Mouse (Mus musculus): ENCODE measurements at regions not wholly inside any gene's neighbourhood (a gene's known extent, or its start where the extent isn't known, plus 50 kb on each side); places are given as distances from the start of the nearest gene placed in this dataset.

DNA sequence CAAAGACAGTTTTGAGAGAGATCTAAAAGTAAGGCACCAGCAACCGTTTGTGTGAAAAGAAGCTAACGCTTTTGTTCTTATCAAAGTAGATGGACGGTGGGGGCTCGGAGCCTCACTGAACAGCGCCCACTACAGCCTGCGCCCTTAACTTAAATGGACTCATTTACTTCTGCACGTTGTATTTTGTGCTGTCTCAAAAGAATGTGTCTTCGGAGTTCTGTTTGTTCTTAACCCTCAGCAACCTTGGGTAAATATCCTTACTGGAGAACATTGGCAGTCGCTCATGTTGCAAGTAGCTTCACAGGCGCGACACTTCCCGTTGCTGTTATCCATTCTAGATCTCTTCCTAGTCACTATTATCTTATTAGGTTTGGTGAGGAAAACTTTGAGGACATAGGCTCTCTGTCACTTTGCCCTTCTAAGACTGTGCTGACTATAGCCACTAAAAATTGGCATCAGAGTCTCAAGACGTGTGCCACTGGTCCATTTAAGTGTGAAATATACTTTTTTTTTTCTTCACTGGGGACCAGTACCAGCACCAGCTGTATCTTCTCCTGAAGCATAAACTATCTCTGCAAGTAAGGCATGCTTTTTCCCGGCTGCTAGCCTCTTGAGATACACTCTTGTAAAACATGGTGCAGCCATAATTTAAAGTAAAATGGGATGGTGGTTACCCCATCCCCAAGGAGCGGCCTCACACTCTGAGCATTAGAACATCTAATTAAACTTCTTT, 507.0 kb upstream of the Kif2a start:
- DNase-seq, result no peak

DNA sequence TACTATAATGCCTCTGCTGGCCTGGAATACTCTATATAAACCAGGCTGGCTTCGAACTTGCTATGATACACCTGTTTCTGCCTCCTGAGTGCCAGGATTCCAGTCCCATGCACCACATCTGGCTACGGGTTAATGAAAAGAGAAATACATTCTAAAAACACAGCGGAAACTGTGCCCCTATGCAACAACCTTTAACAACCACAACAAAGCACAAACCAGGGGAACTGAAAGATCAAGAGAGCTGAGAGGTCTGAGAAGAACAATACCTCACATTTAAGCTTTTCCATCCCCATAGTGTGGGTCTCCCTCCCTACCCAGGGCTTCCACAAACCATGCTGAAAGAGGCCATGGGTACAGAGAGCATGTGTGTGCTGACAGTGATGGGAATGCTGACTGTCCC, 501.0 kb upstream of the Kif2a start:
- no peak for DNase-seq

DNA sequence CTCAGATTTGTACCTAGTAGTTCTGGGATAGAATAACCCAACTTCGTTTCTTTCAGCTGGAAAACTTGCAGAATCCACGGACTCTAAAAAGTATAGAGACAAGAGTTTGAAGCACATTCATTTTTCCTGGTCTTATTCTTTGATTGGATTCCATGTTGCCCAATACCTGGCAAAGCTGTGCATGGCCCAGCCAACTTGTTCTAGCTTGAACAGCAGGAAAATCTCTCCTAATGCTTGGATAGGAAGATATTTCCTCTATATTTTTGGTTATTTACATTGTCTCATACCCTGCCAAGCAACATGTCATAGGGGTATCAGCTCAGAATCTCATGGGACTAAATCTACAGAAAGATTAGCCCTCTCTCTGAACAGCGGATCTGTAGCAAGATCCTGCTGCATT, 492.3 kb upstream of the Kif2a start:
- no peak for DNase-seq

DNA sequence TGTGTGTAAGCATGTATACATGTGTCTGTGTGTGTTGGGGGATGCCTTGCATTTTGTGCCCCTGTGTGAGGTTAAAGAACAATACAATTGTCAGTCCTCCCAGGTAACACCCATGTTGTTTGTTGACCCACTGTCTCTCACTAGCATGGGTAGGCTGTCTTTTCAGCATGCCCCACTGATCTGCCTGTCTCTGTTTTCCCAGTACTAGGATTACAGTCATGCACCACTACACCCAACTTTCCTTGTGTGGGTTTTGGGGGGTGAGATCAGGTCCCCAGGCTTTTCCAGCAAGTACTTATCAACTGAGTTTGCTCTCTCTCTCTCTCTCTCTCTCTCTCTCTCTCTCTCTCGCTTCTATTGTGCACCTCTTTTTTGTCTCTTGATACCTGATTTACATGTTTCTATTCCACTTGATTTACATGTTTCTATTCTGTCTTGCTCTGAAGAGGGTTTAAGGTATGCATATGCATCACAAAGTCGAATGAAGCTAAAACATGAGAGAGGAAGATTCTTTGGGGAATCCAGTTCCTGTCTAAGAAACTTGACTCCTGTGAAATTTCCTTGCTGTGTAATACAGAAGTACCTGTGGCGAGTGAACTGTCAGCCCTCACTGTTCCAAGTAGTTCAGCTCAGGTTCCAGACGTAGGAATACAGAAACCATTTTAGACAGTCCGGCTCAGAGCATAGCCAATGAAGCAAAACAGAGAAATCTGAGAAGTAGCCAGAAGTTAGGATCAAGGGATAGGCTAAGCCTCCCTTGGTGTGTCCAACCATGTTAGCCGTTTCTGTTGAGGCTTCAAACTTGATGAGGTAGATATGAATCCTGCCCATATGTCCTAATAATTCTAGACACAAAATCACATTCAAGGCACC, 491.6 kb upstream of the Kif2a start:
- no peak for DNase-seq

DNA sequence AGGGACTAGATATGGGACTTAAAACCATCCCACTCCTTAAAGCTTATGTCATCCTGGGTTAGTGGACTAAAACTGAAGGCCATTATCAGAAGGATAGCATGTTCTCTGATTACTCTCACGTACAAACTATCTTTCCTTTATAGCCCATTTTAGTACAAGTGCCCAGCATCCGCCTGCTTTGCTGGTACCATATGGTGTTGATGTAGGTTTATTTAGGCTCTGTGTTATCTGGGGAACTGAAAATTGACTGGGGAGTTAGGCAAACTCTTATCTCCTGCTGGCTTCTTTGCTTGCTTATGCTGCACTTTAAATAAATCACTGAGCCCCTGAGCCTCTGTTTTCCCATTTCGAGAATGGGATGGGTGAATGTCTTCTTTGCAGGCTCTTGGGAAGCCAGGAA, 485.4 kb upstream of the Kif2a start:
- DNase-seq, result no peak

DNA sequence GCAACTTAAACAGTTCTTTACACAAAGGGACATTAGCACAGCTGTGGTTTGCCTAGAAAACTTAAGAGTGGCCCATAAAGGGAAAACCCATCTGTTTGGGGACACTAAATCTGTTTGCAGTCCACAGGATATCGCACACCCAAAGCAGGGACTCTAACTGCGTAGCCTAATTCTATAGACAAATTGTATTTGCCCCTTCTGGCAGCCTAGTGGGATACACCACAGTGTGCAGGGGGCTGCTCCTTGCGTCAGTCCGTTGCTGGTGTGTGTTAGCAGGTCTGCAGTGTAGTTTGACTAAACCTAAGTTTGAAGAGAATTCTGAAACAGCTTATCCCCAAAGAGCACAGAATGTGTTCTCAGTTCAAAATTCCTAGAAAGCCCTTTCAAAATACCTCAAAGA, 484.9 kb upstream of the Kif2a start:
- no peak for DNase-seq

DNA sequence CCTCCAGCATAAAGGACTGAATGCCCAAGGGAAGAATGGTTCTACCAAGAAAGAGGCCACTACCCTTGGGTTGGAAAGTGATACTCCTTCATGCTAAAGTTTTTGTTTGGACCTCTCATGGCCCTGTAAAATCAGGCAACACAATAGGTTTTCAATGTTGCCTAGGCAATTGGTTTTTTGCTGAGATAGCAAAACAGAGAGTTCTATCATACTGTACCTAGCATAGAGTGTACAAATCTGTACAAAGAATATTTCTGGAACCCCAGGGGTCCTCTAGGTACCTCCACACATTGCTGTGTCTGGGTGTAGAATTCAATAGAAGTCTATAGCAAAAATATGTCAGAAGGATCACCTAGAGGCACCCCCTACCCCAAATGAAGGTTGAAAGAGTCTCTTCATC, 483.4 kb upstream of the Kif2a start:
- no peak for DNase-seq

DNA sequence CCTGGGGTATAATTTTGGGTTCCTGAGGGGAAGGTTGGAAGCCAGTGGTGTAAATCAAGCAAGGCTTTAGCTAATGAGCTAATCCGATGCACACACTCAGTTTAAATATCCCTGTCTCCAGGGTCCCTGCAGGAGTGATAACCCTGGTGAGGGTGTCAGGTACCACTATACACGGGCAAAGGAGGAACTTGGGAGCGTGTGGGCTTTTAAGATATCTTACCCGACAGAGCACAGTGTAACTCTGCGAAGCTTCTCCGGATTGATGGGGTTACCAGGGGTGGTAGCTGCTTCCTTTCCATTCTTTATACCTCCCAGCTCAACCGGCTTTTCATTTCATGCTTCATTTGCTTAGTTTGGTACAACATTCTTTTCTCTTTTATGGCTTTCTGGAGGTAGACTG, 480.3 kb upstream of the Kif2a start:
- DNase-seq, result no peak

DNA sequence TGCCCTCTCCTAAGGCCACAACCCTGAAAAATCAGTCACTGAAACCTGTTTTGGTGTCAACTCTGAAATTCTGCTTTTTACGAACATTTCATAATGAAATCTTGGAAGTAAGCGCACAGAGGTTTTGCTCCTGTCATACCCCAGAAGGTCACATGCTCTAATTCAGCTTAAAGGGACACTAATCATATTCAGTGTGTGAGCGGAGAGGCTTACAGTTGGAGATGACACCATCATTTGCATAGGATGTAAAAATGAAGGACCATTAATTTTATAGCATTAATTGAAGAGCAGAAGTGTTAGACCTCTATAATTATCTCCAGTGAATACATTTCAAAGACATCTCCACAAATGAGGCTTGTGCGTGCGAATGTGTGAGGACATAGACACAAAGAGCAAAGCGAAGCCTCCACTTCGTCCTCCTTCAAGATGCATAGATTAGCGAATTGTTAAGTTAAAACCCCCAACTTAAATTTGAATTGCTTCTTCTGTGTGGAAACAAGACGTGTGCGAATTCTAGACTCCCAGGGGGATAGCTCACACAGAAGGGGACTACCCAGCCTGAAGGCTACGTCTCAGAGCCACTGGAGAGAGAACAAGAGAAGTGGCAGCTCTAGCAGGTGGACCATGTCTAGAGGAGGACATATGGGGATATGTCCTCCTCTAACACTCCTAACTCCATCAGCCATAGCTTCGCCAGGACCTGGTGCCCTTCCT, 479.0 kb upstream of the Kif2a start:
- DNase-seq, result no peak

DNA sequence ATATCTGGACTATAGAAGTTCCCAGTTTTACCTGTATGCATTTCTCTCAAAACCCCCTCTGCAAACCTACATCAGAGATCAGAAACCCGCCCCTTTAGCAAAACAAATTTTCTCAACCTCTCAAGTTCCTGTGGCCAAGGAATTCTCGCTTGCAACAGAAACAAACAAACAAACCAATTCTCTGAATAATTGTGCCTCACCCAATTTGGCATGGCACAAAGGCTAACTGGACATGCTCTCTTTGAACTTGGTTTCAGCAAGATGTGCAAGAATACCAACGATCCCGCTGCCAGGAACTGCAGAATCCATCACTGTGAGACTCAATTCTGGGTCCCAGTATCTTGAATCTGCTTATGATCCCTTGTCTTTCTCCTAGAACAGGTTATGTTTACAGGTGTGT, 477.4 kb upstream of the Kif2a start:
- no peak for DNase-seq

DNA sequence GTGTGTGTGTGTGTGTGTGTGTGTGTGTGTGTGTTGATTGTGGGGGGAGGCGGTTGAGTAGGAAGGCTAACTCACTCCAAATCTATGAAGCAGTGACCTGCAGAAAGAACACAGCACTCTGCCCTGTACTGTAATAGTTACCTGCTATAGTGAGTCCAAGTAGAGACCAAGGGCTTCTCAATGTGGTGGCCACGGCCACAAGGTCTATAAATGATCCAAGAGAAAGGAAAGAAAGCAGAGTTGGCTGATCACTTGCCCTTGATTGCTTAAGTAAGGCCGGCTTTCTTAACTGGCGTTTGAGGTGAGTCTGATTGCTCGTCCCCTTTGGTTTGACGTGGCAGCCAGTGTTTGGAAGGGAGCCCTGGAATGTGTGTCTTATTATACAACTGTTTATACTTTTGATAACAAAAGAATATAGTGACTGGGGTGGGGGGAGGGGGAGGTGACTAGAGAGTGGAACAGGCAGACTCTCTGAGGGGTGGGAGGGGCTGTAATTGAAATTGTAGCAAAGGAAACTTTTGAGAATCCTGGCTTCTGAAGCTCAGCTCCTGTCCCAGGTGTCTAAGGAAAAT, 473.3 kb upstream of the Kif2a start:
- no peak for DNase-seq

DNA sequence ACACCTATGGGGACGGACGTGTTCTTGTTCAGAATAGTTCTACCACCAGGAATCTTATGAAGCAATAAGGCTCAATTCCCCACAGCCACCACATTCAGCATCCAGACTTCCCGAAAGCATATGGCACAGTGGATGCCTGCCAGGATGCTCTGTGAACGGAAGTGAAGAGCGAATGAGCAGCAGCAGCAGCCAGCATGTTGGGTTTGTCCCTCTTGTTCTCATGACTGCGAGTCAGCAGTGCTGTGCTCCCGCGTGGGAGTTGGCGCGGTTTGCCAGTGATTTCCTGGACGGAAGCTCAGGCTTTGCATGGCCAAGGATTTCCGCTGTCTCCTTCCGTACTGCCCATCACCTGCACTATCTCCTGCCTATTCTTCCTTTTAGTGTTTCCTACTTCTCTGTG, 471.8 kb upstream of the Kif2a start:
- peak; percentile 87 for DNase-seq

DNA sequence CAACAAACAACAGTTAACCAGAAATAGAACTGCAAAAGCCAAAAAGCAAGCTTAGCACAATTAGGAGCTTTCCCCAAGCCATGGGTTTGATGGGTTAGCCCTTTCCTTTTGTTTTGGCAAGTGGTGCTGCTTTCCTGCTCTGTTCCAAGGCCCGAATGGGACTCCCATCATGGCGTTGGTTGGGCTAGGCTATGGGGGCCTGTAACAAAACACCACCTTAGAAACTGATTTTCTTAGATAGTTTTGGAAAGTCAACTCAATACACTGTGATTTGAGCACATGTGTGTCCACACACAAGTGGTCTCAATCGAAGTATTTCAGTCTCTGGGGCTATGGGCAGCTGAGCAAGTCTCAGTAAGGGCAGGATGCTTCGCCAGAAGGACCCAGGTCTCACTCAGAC, 470.5 kb upstream of the Kif2a start:
- DNase-seq, result no peak

DNA sequence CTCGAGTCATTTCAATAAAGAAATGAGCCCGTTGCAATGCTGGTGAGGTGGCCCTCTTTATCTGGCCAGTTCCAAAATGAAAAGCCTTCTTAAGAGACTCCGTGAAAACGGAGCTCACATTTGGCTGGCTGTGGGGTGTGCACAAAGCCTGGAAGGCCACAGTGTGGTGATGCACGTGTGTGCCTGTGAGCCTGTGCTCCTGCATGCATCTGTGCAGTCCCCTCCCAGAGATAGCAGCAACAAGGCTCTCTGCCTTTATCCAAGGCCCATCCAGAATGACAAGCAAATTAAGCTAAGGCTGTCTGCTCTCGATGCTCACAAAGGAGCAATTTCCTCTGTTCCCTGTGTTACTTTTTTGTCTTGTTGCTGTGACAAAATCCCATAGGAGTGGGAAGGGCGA, 469.5 kb upstream of the Kif2a start:
- DNase-seq, result no peak

DNA sequence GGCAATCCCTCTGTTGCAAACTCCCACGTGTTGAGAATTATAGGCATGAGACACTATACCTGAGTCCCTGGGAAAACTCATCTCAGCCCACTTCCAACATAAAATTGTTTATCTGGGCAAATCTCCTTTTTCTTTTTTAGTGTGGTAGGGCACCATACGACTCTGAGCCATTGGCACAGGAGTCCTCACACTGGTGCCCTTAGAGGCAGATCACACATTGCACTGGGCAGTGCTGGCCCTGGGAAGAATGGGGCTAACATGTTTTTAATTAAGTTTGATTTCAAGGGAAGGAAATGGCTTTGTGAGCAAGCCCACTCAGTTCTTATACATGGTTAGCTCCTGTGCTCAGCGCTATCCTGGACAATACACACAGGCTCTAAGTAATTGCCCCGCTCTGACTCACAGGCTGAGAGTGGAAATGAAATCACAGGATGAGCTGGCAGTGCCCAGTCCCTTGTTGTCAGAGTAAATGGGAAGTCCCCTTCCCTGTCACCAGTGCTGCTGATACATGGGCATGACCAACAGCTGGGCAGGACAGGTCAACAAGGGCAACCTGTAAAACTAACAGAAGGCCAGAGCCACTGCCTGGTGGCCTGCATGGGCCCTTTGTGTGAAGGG, 463.6 kb upstream of the Kif2a start:
- no peak for DNase-seq

DNA sequence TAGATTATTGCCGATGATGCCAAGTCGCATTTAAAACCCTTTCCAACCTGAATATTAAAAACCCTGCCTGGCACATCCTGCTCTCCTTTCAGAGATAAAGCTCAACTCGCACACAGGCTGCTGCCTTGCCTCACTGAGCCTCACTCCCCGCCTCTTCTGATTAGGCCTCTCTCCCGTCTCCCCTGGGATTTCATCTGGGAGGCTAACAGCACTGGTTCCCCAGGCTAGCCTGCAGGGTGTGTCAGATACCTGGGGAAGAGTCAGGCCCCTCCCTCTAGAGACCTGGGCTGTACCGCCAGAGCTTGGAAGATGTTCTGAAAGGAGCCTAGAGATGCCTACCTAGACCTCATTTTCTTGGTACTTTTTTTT, 462.7 kb upstream of the Kif2a start:
- DNase-seq, result no peak

DNA sequence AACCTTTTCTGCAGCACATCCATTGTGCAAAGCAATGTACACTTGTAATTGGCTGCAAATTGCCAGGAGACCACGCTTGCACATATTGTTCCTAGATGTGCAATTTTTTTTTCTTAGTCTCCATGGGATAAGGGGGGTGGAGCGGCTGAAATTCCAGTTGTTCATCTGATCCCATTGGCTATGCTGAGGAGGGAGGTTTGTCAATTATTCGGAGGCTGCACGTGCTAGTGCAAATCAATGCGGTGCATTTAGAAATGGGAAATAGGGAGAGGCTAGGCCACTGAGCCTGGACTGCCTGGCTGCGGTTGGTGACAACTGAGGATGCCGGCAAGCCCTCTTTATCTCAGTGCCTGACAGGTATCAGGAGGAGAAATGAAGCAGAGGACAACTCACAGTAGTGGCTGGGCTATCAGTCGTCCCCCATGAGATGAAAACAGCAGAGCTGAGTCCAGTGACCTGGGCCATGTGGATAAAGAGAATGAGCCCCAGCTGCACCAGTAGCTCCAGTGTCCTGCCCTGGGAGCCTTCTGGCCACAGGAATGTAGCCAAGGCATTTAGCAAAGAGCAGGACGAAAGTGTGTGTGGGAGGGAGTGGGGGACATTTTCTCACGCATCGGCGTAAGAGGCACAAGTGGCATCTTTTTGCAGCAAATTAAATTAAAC, 462.2 kb upstream of the Kif2a start:
- no peak for DNase-seq

DNA sequence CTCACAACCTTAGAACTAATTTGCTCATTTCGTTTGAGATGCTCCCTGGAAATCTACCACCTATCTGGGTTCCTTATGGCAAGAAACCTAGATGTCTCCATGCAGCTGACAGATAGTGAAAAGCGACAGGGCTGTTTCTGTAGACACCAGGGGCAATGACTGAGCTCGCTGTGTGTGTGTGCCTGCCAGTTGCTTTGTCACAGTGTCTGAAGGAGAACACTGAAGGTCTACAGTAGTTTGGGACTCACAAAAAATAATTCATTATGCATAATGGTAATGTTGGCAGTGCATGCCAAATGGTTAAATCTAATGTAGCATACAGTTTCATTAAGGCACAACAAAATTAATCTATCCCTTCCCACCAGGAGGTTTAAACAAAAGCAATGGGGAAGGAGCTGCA, 453.2 kb upstream of the Kif2a start:
- no peak for DNase-seq

DNA sequence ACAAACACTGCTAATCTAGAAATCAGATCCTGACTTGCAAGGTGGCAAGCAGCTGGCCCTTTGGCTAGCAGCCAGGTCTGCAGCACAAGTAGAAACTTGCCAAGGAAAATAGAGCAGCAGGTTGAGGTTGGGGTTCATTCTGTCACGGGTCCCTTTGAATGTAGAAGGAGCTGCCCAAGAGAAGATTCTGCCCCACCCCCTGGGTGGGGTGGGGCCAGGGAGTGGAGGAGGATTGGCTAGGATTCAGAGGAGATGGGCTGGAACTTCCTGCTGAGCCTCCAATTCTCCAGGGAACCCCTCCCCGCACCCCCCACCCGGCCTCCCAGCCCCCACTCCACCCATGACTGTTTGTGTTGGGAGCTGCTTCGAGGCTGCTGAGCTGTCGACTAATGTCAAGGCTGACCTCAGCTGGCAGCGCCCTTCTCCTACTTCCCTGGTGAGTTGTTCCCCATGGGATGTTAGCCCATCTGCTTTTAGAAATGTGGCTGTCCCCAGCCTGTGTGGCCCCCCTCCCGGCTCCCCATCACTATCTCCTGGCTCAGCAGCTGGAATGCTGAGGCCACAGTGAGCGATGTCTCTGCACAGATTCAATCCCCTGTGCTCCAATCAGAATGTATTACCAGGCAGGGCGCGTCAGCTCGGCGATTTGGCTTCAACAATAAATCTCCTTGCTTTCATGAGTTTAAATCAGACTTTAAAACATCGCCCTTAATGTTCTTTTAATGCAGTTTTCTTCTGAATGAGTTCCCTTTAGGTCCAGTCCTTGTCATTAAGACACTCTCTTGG, 447.8 kb upstream of the Kif2a start:
- no peak for DNase-seq

DNA sequence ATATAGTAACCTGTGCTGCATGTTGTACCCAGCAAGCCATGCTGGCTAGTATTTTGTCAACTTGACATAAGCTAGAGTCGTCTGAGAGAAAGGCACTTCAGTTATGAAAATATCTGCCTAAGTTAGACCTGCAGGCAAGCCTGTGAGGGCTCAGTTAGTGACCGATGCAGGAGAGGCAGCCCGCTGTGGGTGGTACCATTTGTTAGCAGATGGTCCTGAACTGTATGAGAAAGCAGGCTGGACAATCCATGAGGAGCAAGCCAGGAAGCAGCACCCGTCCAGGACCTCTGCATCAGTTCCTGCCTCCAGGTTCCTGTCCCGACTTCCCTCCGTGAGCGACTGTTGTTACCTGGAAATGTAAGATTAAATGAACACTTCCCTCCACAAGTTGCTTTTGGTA, 440.9 kb upstream of the Kif2a start:
- DNase-seq, result no peak

DNA sequence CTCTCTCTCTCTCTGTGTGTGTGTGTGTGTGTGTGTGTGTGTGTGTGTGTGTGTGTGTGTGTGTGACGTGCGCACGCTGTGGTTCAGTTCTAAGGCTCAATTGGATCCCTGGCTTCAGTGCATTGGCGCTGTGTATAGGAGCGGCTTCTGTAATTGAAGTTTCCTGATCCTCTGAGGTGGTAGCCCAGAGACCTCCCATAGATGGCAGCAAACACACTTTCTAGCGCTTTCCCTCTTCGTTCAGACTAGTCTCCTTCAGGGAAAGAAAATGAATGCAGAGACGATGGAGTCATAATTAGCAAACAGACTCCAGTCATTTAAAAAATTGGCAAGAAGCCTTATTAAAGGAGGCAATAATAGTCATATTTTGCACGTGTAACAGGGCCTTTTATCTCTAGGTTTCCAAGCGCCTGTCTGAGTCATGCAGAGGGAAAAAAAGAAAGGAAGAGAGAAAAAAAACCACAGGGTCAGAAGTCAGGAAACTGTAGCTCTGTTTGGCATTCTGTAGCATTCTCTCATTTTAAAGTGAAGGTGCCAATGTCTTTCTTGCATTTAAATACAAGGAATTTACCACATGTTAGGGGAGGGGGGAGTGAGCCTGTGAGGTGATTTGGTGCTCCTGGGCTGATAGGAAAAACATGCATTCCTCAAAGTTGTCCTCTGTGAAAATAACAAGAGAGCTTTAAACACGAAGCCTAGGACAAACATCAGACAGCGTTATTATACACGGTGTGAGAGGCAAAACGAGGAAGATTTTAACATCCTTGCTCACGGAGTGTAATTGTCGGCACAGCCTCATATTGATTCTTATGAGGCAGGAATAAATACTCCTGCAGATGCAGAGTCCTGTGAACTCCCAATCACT, 439.4 kb upstream of the Kif2a start:
- peak; percentile 83 for DNase-seq

All from right cerebral cortex, adult 18-20 months (tissue).